Mouse (Mus musculus) cerebellum, adult 9-11 months (tissue): ENCODE data around the gene Siah3.
A peak's percentile ranks its signal among the peaks of the same experiment; 100 is the strongest.
"Not testable (repeated sequence)": the region's sequence is repeated elsewhere in the genome, so short reads cannot be mapped to it uniquely, and the experiment has no call there.

Experiments
- DNase-seq: peaks from one replicate; pipeline ENCODE4 v3.0.0; 2022

Gene Siah3

DNA sequence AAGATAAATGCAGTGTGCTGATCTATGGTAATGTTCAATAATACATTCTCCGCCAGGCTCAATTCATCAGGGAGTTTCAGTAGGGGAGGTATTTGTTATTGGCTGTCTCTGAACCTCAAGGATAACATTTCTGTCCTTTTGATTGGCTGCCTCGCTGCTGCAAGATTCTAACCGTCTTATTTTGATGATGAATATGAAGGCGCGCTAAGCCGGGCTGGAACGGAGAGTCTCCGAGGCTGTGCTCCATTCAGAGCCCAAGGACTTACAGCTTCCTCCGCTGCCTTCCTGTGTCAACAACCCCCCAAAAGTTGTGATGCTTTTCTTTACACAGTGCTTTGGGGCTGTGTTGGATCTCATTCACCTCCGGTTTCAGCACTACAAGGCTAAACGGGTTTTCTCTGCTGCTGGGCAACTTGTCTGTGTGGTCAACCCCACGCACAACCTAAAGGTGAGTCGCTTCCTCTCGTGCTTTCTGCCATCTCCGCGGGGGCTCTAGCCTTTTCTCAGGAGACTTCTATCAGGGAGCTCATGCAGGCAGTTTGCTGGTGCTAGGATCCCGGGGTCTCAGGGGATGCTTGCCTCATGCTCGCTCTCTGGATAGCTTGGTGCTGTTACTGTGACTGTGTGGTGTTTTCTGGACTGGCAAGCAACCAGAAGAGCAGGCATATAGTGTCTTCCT, at the start of gene Siah3:
Siah3 (plus strand) TSS at position 240 of the 679 bp plus-strand sequence.
- peak; percentile 42 for DNase-seq

DNA sequence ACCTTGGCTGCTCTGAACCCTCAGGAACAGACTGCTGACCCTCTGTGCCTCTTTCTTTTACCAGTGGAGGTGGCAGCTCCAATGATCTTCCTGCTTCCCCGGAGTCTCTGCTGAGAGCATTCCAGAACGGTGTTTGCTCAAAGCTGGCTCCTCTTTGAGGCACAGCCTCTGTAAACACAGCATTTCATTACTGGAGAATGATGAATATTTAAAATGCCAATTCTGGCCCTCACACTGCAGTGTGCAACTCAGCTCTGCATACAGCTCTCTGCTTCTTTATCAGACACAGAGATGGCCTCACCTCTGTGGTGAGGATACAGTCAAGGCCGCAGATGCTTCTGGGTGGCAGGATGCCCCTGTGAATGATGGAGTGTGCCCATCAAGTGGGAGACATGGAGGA, 46.0 kb upstream of the Siah3 start:
- no peak for DNase-seq

DNA sequence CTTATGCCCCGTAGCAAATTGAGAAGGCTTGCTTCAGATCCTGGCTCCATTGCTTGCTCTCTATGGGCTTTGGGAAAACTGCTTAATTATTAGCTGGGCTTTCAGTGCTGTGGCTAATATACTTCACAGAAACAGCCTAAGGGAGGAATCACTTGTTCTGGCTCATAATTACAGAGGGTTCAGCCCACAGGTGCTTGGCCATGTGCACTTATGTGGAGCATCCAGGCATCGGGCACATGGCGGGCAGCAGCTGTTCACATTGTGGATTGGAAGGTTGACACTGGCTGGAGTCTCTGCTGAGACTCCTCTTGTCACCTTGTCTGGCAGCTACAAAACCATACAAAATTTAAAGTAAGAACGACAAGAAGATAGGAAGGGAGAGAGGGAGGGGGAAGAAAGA, 45.4 kb upstream of the Siah3 start:
- DNase-seq = no peak

DNA sequence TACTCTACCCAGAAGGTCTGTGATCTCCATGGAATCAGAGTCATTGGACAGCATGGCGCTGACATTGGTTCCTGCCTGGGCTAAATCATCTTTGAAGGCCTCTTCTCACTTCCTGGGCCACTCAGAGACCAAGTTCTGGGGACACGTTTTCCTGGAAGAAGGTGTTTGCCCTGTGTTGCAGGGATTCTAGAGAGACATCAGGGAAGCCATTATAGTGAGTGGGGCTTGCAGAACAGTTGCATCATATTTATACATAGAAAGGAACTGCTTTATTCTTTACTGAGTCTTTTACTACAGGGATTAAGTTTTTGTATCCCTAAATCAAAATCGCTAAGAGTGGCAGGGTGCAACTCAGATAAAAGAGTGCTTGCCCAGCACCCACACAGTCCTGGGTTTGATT, 37.1 kb upstream of the Siah3 start:
- DNase-seq = no peak

DNA sequence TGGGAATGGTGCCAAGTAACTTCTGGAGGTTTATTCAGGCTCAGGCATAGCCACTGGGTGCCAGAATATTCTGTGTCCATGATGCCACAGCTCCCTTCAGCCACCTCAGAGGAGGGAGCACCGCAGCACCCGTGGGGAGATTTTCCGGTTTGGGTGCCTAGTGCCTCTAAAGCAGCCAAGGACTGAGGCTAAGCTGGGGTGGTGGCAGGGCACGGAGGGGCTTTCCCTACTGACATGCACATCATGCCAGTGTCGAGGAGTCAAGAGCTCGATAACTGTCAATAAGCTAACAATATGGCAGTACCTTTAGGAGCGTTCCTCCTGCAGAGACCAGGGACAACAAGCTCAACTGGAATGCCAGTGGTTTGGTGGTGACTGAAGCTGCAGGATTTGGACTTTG, 35.9 kb upstream of the Siah3 start:
- no peak for DNase-seq

DNA sequence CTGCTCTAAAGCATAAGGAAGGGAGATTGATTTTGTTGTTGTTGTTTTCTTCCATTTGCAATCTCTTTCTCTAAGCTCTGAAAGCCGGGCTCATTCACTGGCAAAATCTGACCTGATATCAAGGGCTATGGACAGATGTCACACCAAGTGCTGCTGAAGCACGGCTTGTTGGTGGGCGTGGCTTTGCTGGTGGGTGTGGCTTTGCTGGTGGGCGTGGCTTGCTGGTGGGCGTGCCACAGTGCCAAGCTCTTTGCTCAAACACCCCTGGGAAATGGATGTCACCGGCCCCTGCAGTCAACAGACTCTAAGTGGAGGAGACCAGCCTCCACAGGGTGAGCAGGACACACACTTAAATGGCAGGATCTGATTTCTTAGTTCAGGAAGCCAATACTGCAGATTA, 35.0 kb upstream of the Siah3 start:
- DNase-seq = no peak

DNA sequence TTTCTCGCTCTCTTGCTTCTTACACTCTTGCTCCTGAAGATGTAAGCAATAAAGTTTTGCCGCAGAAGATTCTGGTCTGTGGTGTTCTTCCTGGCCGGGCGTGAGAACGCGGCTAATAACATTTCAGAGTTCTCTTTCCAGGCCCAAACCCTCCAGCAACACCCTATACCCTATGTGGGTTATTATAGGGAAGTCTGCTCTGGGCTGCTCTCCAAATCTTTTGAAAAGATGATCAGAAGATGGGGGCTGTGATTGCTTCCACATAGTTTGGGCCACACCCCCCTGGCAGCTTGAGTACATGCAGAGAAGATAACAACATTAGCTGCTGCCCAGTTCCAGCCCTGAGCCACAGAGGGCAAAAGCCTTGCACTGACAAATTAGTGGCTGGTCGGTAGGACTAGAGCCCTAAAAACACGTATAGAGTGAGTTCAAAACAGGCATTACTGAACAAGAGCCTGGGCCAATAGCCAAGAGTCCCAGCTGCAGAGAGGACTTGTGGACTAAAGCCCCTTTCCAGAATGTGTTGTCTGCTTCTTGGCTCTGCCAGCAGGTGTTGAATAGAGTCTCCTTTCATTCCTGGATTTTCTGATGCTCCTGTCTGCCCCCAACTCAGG, 24.5 kb upstream of the Siah3 start:
- DNase-seq = no peak

DNA sequence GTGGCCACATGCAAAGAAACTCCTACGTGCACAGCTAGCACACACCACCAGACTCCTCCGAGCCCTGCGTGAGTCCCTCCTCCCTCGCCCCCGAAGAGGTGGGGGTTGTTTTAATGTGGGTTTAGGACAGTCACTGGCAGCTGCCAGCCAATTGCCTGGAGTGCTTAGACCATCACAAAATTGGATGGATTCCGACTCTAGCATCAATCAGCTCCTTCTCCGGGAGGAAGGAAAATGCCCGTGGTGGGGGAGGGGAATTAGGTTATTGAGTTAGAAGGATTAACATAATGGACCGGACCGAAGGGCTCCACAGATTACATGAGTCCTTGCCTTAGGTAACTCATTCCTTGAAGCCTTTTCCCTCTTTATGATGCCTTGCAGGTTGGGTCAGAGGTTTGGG, 22.9 kb upstream of the Siah3 start:
- DNase-seq = no peak

DNA sequence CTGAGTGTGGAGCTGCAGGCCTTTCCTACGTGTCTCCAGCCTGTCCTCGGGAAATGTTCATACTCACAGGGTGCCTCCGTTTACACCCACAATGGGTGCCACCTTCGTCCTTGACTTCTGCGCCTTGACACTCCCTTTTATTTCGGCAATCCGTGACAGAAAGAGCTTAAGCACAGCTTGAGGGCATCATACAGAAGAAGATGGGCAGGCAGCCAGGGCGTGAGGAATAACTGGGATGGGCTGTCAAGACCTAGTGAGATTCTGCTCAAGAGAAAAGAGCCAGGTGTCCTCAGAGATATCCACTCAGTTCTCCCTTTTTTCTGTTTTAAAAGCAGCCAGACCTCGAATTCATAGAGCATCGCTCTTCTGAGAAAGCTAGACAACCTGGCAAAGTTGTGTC, 21.2 kb upstream of the Siah3 start:
- no peak for DNase-seq

DNA sequence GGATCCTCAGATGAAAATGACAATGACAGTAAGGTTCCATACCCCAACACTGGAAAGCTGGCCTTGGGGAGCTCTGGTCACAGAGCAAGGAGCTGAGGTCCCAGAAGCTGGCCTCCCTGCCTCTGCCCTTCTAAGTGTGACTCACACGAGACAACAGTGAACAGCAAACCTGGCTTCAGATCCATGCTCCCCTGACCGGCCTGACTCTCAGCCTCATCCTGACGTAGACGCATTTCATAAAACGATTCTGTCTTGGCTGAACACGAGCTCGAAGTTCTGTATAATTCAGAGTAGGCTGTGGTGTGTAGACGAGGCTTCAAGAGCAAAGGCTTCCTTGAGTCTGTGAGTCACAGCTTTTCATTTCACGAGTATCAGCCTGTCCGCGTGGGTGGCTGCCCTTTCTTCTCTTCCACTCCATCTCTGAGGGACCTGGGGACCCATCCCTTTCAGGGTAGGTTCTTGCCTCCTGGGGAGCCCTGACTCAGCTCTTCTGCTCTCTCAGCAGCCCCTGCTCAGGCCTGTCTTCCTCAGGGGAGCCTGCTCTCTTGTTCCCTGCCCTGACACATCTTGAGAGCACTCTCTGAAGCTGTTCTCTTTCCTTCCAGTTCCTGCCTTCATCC, 11.2 kb upstream of the Siah3 start:
- no peak for DNase-seq

DNA sequence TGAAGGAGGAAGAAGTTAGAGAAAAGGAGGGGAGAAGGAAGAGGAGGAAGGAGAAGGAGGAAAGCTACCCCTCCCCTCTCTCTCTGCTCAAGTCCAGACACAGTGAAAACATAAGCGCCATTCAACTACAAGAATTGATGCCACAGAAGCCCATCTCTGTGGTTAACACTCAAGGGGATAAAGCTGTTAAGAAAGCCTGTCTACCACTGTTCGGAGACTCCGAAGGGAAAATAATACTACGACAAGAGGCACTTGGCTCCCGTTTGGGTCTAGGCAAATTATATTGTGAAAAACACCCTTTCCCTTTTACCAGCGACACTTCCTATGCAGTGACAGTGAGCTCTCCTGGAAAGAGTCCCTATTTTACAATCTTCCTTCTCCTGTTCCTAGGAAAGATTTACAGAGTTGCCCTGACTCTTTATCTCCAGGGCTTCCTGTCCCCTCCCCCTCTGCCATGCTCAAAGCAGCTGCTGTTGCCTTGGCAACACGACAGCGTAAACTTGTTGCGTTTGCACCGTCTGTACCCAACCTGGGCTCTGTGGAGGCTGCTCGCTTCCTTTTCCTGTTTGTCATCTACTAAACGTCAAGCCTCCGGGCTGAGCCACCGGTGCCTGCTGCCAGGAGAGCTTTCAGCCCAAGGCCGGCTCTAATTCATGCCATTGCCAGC, 10.4 kb upstream of the Siah3 start:
- DNase-seq = peak; percentile 45

DNA sequence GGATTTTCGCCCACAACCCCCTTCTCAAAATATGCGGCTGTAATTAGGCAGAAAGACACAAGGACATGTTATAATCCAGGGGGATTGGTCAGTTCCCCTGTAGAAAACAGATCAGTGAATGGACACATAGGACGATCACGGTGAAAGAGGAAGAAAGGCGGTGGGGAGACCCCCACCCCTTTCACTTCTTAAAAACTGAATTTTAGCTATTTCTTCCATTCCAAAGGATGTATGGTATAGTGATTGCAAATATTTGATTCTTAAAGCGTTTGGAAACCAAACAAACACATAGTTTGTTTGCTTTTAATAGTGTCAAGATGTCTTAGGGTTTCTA, 9.9 kb upstream of the Siah3 start:
- no peak for DNase-seq

DNA sequence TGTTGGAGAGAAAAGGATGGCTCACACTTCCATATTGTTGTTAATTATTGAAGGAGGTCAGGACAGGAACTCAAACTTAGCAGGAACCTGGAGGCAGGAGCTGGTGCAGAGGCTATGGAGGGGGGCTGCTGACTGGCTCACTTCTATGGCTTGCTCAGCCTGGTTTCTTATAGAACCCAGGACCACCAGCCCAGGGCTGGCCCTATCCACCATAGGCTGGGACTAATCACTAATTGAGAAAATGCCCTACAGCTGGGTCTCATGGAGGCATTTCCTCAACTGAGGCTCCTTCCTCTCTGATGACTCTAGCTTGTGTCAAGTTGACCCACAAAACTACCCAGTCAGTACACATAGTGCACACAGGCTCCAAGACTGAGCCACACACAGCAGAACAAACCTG, 9.5 kb upstream of the Siah3 start:
- not testable (repeated sequence) for DNase-seq

DNA sequence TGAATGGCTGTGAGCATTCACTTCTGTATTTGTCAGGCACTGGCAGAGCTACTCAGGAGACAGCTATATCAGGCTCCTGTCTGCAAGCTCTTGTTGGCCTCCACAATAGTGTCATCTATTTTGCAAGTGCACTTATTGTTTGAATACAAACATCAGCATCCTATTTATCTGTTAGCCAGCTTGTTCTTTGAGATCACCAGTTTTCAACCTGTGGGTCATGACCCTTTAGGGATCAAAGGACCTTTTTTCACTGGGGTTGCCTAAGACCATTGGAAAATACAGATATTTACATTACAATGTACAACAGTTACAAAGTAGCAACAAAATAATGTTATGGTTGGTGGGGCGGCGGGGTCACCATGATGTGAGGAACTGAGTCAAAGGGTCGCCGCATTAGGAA, 1.9 kb upstream of the Siah3 start:
- no peak for DNase-seq

DNA sequence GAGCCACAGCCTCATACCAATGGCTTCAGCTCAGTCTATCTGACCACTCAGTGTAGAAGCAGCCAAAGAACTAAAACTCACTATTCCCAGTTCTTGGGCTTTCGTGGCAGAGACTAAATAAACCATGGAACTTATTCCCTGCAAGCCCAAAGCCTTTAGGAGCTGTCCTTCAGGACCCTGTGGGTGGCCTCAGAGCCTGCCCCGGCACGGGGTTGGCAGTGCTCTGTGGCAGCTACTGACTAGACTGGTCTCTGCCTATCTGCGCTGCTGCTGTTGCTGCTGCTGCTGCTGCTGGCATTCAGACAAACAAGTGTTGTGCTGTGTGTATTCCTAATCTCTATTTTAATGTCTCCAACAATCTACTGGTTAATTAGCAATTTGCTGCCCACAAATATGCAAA, 1.1 kb upstream of the Siah3 start:
- DNase-seq = no peak

DNA sequence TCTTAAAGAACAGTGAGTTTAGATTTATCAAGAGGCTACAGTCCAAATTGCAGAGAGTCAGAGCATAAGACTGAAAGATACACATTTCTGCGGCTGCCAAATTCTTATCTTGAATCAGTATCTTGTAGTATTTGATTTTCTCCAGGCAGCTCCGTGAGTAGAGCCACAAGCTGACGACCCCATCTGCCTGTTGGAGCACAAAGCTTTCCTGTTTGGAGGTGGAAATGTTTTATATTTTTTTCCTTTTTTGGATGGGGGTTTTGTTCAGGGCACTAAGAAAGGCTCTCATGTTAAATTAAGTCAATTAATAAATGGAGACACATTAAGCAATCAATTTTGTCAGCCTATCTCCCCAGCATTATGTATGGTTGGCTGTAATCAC, 430 bp upstream of the Siah3 start:
- DNase-seq = no peak

DNA sequence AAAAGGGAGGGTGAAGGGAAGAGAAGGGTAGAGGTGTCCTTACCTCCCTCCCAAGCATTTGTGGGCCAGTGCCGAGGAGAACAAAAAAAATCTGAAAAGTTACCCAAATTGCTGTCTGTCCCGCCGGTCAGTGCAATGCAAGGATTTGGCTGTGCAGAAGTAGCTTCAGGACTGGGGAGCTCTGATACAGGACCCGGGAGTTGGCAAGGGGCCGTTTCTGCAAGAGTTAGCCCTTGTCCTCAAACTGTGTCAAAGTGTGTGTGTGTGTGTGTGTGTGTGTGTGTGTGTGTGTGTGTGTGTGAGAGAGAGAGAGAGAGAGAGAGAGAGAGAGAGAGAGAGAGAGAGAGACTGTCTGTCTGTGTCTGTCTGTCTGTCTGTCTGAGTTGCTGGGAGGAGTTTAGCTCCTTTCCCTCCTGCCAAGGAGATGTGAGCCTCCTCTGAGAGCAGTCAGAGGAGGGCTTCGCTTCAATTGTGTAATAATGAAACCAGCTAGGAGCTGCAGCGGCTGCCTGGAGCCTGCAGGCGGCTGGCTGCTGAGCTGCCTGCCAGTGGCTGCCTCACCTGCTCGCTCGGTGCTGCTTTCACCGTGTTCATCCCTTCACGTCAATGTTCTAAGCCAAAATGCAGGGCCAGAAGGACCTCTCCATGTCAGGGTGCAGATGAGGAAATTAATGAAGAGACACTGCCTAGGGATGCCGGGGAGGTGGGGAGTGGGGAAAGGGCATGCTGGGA, 873 bp downstream of the Siah3 start:
- DNase-seq = peak; percentile 45

DNA sequence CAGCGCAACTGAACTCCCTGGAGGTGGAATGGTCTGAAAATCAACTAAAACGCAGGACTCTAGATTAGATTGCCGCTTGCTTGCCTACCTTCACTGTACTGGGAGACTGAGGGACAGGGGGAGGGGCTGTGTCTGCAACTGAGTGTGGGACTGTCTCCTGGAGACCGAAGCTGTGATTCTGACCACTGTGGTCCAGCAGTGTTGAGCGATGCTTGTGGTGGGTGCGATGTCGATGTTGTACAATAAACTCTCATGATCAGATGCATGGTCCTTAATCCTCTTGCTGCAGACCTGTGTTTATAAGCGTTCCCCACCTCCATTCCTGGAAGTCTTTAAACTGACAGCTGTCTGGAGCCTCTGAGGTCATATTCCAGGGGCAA, 1.4 kb downstream of the Siah3 start:
- no peak for DNase-seq

DNA sequence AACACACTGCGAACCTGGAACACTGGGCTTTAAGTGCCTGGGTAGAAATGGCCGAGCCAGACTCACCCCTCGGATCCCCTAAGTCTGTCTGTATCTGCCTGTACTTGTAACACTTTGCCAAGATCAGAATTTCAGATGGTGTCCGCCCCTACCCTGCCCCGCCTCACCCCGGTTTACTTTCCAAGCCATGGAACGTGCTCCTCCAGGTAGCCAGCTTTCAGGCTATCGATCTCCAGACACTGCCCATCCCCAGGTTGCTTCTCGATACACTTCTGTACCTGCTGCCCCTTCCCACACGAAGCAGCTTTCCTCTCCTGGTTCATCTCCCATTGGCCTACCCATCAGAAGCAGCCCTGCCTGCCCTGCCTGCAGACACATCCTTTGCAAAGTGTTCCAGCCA, 3.6 kb downstream of the Siah3 start:
- no peak for DNase-seq

DNA sequence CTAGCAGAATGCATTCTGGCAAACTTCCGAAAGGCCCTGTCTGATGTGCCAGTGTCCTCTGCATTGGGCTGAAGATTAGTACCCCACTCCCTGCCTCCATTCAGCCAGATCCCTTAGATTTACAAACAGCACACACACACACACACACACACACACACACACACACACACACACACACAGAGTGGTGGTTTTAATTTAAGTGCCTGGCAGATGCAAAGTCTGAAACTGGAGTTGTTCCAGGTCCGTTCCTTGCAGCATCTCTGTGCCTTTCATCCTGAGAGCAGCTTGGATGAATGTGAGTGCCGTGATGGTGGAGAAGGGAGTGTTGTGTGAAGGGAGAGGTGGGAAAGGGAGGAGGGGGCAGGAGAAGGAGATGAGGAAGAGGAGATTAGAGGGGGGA, 4.2 kb downstream of the Siah3 start:
- DNase-seq = no peak

DNA sequence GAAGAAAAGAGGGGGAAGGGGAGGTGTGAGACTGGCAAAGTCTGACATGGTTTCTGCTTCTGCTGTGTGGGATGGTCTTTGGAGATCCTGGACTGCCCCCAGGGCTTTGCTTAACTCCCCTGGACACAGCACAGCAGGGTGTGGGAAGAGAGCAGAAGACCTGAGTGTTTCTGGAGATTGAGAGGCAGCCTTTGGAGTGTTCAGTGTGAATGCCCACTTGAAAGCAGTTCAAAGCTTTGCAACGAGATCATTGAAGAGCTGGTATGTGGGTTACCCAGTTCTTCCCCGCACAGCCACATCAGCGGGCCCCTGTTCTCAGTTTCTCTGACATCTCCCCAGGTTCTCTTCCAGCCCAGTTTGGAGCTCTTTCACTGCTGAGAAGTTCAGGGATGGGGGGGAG, 4.7 kb downstream of the Siah3 start:
- no peak for DNase-seq

DNA sequence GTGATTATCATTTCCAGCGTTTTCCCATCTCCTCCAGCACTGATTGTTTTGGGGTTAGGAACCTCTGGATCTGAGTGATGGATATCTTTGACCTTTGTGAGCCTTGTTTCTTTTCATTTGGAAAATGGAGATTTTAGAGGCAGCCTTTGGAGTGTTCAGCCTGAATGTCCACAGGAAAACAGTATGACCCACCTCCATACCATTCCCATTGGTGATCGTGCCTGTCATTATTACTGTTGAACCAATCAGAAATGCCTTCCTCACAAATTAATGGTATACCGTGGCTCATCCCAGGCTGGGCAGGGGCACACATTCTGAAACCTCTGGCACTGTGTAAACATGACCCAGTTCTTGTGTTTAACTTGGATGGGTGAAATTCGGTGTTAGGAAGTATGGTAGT, 6.0 kb downstream of the Siah3 start:
- DNase-seq = no peak

DNA sequence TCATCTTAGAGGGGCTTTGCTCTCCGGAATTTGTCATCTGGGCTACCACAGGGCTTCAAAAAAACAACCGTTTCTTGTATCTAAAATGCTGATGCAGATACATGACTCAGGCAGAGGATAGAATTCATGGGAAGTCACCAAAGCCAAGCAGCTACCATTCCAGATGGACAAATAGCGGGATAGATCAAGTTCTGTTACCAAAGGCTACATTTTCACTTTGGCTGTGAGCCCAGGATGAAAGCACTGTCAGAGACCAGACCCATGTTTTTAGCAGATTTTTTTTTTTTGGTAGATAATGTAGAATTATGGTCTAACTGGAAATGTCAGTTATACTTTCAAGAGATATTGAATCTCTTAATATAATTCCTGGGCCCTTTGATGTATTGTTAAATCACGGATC, 7.4 kb downstream of the Siah3 start:
- peak; percentile 48 for DNase-seq

DNA sequence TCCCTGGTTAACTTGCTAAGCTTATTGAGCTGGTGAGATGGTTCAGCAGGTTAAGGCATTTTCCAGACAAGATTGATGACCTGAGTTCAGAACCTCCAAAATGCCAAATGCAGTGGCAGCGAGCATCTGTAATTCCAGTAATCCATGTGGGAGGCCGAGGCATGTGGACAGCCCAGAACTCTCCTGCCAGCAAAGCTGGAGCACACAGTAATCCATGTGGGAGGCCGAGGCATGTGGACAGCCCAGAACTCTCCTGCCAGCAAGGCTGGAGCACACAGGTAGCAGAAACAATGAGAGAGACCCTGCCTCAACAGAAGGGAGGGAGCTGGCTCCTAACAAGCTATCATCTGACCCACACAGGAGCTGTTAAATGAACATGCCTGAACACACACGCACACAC, 13.2 kb downstream of the Siah3 start:
- no peak for DNase-seq
